Mouse (Mus musculus) ES-E14 (cell line): ENCODE results near the gene Sos2. TPM values are rescaled to one million over a fixed set of nuclear protein-coding genes. Genes with fewer than 3 reads are reported as not detected.

Source experiments
- DNase-seq: peaks from one replicate; pipeline ENCODE4 v3.0.0-alpha.2; 2013; ENCODE audit warnings: low read depth, low spot score
- H3K27ac ChIP-seq: 2 replicates; pipeline ENCODE4 v1.5.1; 2012; ENCODE audit warnings: low read depth, mild to moderate bottlenecking, low read length, moderate library complexity, mixed read lengths; ENCODE audit not compliant: poor library complexity, insufficient read depth, severe bottlenecking
- H3K36me3 ChIP-seq: 2 replicates; pipeline ENCODE4 v1.6.1; 2012; ENCODE audit warnings: mild to moderate bottlenecking, low read length, moderate library complexity, mixed read lengths; ENCODE audit not compliant: control insufficient read depth, poor library complexity, insufficient read depth, severe bottlenecking
- H3K4me1 ChIP-seq, 2 experiments: fragments of 150-350 bp in 1 of 2; sonication (generic) in 1 of 2; 2 replicates each; pipeline ENCODE4 v1.6.1; 2012; ENCODE audit warnings: low read length in 2 of 2, mild to moderate bottlenecking in 1 of 2, mixed read lengths in 1 of 2; ENCODE audit not compliant: control insufficient read depth in 2 of 2, insufficient read depth in 2 of 2, poor library complexity in 1 of 2
- H3K4me3 ChIP-seq, 2 experiments: fragments of 150-350 bp in 1 of 2; sonication (generic) in 1 of 2; 2 replicates each; pipeline ENCODE4 v1.5.1; 2012; ENCODE audit warnings: low read length in 2 of 2, low read depth in 1 of 2, mild to moderate bottlenecking in 1 of 2, mixed read lengths in 1 of 2; ENCODE audit not compliant: insufficient read depth in 1 of 2, poor library complexity in 1 of 2, severe bottlenecking in 1 of 2
- H3K9ac ChIP-seq: 2 replicates; pipeline ENCODE4 v1.6.1; 2012; ENCODE audit warnings: low read depth, mild to moderate bottlenecking, low read length, mixed read lengths; ENCODE audit not compliant: poor library complexity, insufficient read depth, severe bottlenecking
- H3K9me3 ChIP-seq: fragments of 150-350 bp; sonication (generic); 2 replicates; pipeline ENCODE4 v1.6.1; 2012; ENCODE audit warnings: low read depth, mild to moderate bottlenecking, low read length; ENCODE audit not compliant: control insufficient read depth, insufficient read depth
- CHD2 ChIP-seq: IDR thresholded peaks from 2 replicates; pipeline ENCODE4 v1.6.1; 2014; ENCODE audit warnings: mild to moderate bottlenecking, low read depth, low read length, inconsistent platforms
- HCFC1 ChIP-seq: IDR thresholded peaks from 2 replicates; pipeline ENCODE4 v1.6.1; 2012; ENCODE audit warnings: low read length, inconsistent platforms, borderline replicate concordance; ENCODE audit not compliant: insufficient read depth
- MAFK ChIP-seq: IDR thresholded peaks from 2 replicates; pipeline ENCODE4 v1.6.1; 2014; ENCODE audit warnings: mild to moderate bottlenecking, low read depth, low read length, inconsistent platforms; ENCODE audit not compliant: insufficient read depth
- ZC3H11A ChIP-seq: IDR thresholded peaks from 2 replicates; pipeline ENCODE4 v1.6.1; 2012; ENCODE audit warnings: low read depth, mild to moderate bottlenecking, inconsistent platforms, low read length, borderline replicate concordance
- ZNF384 ChIP-seq: IDR thresholded peaks from 2 replicates; pipeline ENCODE4 v1.6.1; 2012; ENCODE audit warnings: low read depth, low read length, inconsistent platforms
- in situ Hi-C, 2 experiments: fragments of 600-800 bp; cut with MboI; formaldehyde crosslinking; loops; one replicate each; pipeline ENCODE4 v1.15.1; 2025; ENCODE audit warnings: low sequenced_read_pairs in 2 of 2, inconsistent platforms in 1 of 2; ENCODE audit not compliant: unreplicated experiment in 2 of 2
- total RNA-seq: library from RNA; depleted of rRNA; stranded (reverse); fragments of 300-350 nt; gene quantifications from 2 replicates; pipeline ENCODE4 v1.2.3, GENCODE M21; 2012

The Sos2 gene
- total RNA-seq, 1 experiment = 6.9 TPM

DNA sequence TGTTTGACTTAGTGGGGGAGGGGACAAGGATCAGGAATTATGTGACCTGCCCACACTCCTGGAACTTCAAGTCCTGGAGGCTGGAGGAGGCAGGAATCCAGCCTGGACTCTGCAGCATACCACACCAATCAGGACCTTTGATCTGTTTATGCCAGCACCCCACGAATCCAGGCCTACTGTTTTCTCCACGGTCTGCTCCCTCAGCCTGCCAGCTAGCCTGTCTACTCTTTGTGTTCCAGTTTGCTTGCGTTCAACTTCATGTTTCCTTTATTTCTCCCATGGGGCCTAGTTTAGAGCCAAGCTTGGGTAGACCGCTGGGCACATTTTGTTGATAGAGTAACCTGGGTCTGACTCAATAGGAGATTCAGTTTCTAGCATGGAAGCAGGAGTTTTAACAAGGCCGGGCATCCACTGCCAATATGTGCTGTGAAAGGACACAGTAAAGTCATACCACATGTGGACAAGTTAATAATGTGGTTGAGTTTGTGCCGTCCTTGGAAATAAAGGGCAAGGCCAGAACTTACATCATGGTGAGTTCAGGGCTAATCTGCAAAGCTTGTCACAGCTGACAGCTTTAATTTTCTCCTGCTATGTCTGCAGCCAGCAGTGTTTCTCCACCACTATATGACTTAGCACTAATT lies 125.3 kb downstream of the Sos2 start:
- no peak overlapping the region for H3K9ac ChIP-seq
- no peaks in the 10 kb centered on the region for H3K4me1 ChIP-seq
- DNase-seq = no peak
- TF ChIP-seq HCFC1 = no peak
- no peak for TF ChIP-seq ZNF384
- no peak for TF ChIP-seq CHD2
- no peak for TF ChIP-seq ZC3H11A
- no peak for TF ChIP-seq MAFK
- H3K27ac ChIP-seq = no peak overlapping the region
- no peaks in the 10 kb centered on the region for H3K36me3 ChIP-seq
- no peaks in the 10 kb centered on the region for H3K9me3 ChIP-seq
- no peak overlapping the region for H3K4me3 ChIP-seq
- in situ Hi-C loops = no loop called here

DNA sequence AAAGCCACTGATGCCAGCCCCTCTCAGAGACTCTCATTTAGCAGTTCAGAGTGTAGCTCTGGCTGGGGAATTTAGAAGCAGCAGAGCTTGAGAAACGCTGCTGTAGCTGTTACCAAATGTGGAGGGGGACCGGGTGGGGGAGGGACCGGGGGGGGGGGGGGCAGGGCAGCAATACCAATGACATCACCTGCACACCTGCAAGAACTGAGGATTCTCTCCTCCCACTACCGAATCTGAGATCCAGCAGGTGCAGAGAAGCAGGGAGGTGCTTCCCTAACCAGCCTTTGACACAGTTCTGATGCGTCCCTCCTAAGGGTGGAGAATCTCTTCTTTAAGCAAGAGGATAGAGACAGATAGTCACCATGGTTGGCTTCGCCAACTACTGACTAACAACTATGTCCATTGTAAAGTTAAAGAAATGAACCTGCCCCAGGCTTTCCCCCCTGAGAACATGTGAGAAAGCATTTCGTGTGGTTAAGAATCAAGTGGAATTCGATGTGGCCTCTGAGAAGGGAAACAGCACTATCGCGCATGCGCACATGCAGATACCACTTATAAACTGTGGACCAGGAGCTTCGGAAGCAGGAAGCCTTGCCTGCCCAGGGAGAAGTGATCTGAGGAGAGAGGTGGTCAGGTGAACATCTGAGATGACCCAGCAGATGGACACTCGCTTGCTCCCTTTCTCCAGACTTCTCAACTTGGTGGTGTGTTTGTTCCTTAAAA lies 136.0 kb downstream of the Sos2 start:
- no peak for DNase-seq
- in situ Hi-C loops = no loop called here
- TF ChIP-seq CHD2 (no peak), ZNF384 (no peak), ZC3H11A (no peak), HCFC1 (no peak), MAFK (no peak)
- no peak overlapping the region for H3K9ac ChIP-seq
- no peak overlapping the region for H3K27ac ChIP-seq
- no peaks in the 10 kb centered on the region for H3K4me1 ChIP-seq
- no peaks in the 10 kb centered on the region for H3K36me3 ChIP-seq
- no peaks in the 10 kb centered on the region for H3K9me3 ChIP-seq
- no peak overlapping the region for H3K4me3 ChIP-seq

DNA sequence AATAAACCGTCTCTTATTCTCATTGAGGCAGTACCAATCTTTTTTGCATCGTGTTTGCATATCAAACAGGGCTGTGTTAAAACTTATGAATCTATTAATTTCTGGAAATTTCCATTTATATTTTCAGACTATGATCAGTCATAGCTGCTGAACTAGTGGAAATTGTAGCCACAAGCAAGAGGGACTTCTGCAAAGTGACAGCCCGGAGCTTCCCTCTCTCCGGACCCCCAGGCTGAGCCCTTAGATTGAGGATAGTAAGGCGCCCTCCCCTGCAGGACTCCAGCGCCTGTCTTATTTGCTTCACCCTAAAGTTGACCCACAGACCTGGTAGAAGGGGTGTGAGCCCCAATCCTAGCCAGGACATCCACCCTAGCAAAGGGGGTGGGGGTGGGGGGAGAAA lies 136.7 kb downstream of the Sos2 start:
- no peak for DNase-seq
- Histone ChIP-seq H3K4me1 (no peaks in the 10 kb centered on the region), H3K27ac (no peak overlapping the region), H3K36me3 (no peaks in the 10 kb centered on the region), H3K4me3 (no peak overlapping the region), H3K9ac (no peak overlapping the region), H3K9me3 (no peaks in the 10 kb centered on the region)
- in situ Hi-C loops = no loop called here
- no peak for TF ChIP-seq ZC3H11A
- no peak for TF ChIP-seq MAFK
- no peak for TF ChIP-seq HCFC1
- TF ChIP-seq ZNF384 = no peak
- TF ChIP-seq CHD2 = no peak

- Histone ChIP-seq H3K4me3 (no peak overlapping the region), H3K9me3 (no peaks in the 10 kb centered on the region), H3K27ac (no peak overlapping the region), H3K4me1 (no peaks in the 10 kb centered on the region), H3K9ac (no peak overlapping the region), H3K36me3 (no peaks in the 10 kb centered on the region)
- in situ Hi-C loops = no loop called here
- DNase-seq = no peak
- TF ChIP-seq ZNF384 (no peak), ZC3H11A (no peak), MAFK (no peak), CHD2 (no peak)
Measured at GRCm38 (mm10) chr12:69544562-69544961, 137.1 kb downstream of the Sos2 start.

DNA sequence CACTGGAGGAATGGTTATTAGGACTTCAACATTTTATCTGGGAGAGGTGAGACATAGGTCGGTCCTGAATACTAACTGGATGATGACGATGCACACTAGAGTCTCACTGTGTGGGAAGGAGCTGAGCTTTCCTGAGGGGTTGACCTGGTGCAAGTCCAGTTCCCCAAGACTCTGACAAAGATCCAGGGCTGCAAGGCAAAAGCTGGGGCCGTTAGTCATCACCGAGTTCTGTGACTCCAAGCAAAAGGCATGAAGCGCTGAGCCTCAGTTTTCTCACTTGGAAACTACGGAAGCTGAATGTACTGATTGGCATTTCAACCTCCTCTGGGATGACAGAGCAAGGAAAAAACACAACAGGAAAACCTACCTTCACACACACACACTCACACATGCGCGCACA lies 139.3 kb downstream of the Sos2 start:
- TF ChIP-seq CHD2 = no peak
- no peak for TF ChIP-seq HCFC1
- TF ChIP-seq ZNF384 = no peak
- TF ChIP-seq ZC3H11A = no peak
- no peak for TF ChIP-seq MAFK
- no peak overlapping the region for H3K27ac ChIP-seq
- in situ Hi-C loops = no loop called here
- no peak for DNase-seq
- 0 out of 4 replicates have a peak, but pooled peaks cover 0 to 5% of the 10 kb centered on the region in 2 experiments for H3K4me1 ChIP-seq
- H3K36me3 ChIP-seq = no peaks in the 10 kb centered on the region
- no peak overlapping the region for H3K4me3 ChIP-seq
- H3K9me3 ChIP-seq = no peaks in the 10 kb centered on the region
- H3K9ac ChIP-seq = no peak overlapping the region
